Mouse (Mus musculus): Measurements from ENCODE around the gene Krt10.

The Krt10 gene

GRCm38 (mm10) chr11:99389264-99389663 is at the start of gene Krt10:
Krt10 (minus strand) TSS chr11:99389364.
- no peak for DNase-seq (ENCODE audit: extremely low spot score)

GRCm38 (mm10) chr11:99437972-99438371 is 48.8 kb upstream of the Krt10 start, which contains the start of gene Krt20:
Krt20 (minus strand) TSS chr11:99438150.
- DNase-seq (ENCODE audit: extremely low spot score) = peak; percentile 6

GRCm38 (mm10) chr11:99436625-99437024 is 47.5 kb upstream of the Krt10 start:
- DNase-seq (ENCODE audit: extremely low spot score) = no peak

- no peak for DNase-seq (ENCODE audit: extremely low spot score)
These were observed 41.5 kb upstream of the Krt10 start for GRCm38 (mm10) chr11:99430670-99431069.

- no peak for DNase-seq (ENCODE audit: extremely low spot score)
These were observed 33.0 kb upstream of the Krt10 start, which contains the start of gene Krt12 for GRCm38 (mm10) chr11:99422159-99422558. Krt12 (minus strand) TSS chr11:99422259.

- no peak for DNase-seq (ENCODE audit: extremely low spot score)
These were observed 31.4 kb upstream of the Krt10 start for GRCm38 (mm10) chr11:99420586-99420985.

- DNase-seq (ENCODE audit: extremely low spot score) = no peak
These were observed 28.7 kb upstream of the Krt10 start for GRCm38 (mm10) chr11:99417819-99418218.

GRCm38 (mm10) chr11:99416902-99417301 is 27.7 kb upstream of the Krt10 start:
- DNase-seq (ENCODE audit: extremely low spot score) = no peak

- no peak for DNase-seq (ENCODE audit: extremely low spot score)
These were observed 25.4 kb upstream of the Krt10 start for GRCm38 (mm10) chr11:99414463-99415147.

GRCm38 (mm10) chr11:99413247-99413646 is 24.1 kb upstream of the Krt10 start:
- peak; percentile 25 for DNase-seq (ENCODE audit: extremely low spot score)

GRCm38 (mm10) chr11:99406186-99406585 is 17.0 kb upstream of the Krt10 start:
- DNase-seq (ENCODE audit: extremely low spot score) = no peak

- DNase-seq (ENCODE audit: extremely low spot score) = no peak
These were observed 10.9 kb upstream of the Krt10 start for GRCm38 (mm10) chr11:99399956-99400549.

GRCm38 (mm10) chr11:99398832-99399231 is 9.7 kb upstream of the Krt10 start:
- DNase-seq (ENCODE audit: extremely low spot score) = no peak

- no peak for DNase-seq (ENCODE audit: extremely low spot score)
These were observed 8.9 kb upstream of the Krt10 start for GRCm38 (mm10) chr11:99398084-99398483.

- no peak for DNase-seq (ENCODE audit: extremely low spot score)
These were observed 7.5 kb upstream of the Krt10 start for GRCm38 (mm10) chr11:99396661-99397060.

- DNase-seq (ENCODE audit: extremely low spot score) = no peak
These were observed 6.9 kb upstream of the Krt10 start for GRCm38 (mm10) chr11:99396034-99396433.

- no peak for DNase-seq (ENCODE audit: extremely low spot score)
These were observed 3.3 kb upstream of the Krt10 start for GRCm38 (mm10) chr11:99392492-99392891.

- no peak for DNase-seq (ENCODE audit: extremely low spot score)
These were observed 2.2 kb upstream of the Krt10 start for GRCm38 (mm10) chr11:99391375-99391774.

- no peak for DNase-seq (ENCODE audit: extremely low spot score)
These were observed 1.7 kb upstream of the Krt10 start for GRCm38 (mm10) chr11:99390866-99391265.

- no peak for DNase-seq (ENCODE audit: extremely low spot score)
These were observed 503 bp downstream of the Krt10 start for GRCm38 (mm10) chr11:99388661-99389060.

- peak; percentile 88 for DNase-seq (ENCODE audit: extremely low spot score)
These were observed 3.1 kb downstream of the Krt10 start for GRCm38 (mm10) chr11:99385813-99386721.

- peak; percentile 66 for DNase-seq (ENCODE audit: extremely low spot score)
These were observed 9.6 kb downstream of the Krt10 start for GRCm38 (mm10) chr11:99379568-99379967.

Measured in embryo, embryonic 9.5 days (tissue).